Mouse (Mus musculus): Measurements from ENCODE around the gene Olfr220.

Olfr220 gene

DNA sequence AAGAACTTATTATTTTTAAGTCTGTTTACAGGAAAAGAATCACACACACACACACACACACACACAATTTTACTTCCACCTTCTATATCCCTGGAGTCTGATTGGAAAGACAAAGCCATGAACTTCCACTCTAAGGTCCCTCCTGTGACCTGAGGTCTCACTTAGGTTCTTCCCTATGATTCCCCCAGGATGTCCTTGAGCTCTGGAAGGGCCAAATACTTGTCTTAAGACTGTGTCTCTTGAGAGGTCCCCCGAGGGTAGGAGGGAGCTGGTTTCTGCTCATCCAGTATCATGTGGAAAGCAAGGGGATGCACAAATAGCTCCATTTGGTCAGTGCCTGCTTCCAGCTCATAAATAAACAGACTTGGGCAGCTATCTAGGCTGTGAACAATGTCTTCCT is at the start of gene Olfr220:
Olfr220 (plus strand) TSS at position 301 of the 400 bp plus-strand sequence.
- in situ Hi-C loops (cut with MboI; ENCODE audit: unreplicated experiment in 2 of 2), result loop anchor here (25.0 kb wide), 1 partner anchor 479 kb away; no protein-coding TSS in a partner anchor

DNA sequence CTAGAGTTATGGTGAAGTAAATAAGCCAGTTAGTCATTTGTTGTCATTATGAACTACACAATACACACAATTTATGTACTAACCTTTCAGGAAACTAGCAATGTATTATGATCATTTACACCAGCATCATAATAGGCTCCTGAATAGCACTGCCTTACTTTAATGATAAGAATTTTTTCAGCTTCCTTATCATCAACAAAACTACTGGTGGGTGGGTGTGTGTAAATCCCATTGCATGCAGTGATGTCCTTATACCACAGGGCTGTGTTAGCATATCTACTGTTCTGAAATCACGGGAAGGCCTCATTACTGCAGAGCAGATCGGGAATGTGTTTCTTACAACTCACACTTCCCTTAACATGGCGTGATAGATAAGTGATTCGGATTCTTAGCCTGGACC is 18.9 kb upstream of the Olfr220 start:
- in situ Hi-C loops (cut with MboI; ENCODE audit: unreplicated experiment in 2 of 2), result no loop called here

DNA sequence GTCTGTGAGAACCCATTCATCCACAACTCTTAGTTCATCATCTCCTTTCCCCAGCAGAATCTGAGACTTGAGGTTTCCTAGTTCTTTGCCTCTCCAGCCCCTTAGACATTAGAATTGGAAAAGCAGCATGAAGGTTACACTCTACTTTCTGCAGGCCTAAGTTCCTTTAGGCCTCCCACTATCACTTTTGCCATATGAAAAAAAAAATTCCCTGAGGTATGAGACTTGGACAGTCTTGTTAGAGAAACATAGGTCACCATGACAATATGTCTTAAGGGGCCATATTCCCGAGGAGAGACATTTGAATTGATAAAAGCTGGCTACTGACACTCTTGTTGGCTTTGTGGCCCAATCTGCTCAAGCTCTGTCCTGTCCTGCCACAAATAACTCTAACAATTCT is 18.1 kb upstream of the Olfr220 start, which contains the start of gene Olfr414:
Olfr414 (plus strand) TSS at position 301 of the 400 bp plus-strand sequence.
- in situ Hi-C loops (cut with MboI; ENCODE audit: unreplicated experiment in 2 of 2), result no loop called here

DNA sequence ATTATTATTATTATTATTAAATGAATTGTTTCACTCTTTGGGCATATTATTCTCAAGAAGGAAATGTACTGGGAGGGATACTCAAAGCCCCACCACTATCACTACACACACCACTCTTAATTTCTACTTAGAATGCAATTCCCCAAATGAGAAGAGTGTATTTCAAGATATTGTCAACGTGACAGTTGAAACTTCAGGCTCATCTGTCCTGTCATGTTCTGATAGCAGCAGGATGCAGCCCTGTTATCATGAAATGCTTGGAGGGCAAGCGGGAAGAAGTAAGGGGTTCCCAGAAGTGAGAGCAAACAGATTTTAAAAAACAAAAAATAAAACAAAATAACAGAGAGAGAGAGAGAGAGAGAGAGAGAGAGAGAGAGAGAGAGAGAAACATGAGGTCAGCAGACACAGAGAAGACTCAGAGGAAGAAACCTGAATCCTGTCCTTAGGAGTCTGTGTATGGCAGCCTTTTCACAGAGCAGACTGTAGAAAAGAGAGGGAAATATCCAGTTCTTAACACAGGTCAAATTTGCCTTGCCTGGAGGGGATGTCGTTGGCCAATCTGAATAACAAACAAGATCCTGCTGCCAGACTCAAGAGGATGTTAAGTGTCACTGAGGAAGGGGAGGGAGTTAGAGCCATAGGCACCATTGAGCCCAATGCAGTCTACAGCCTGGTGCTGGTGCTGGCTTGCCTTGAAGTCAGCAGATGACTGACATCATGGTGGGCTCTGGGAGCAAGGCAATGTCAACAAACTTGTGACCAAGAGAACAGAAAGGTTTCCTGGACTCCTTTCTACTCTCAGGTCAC is 15.5 kb upstream of the Olfr220 start:
- in situ Hi-C loops (cut with MboI; ENCODE audit: unreplicated experiment in 2 of 2), result loop anchor here (25.0 kb wide), 1 partner anchor 464 kb away; no protein-coding TSS in a partner anchor

DNA sequence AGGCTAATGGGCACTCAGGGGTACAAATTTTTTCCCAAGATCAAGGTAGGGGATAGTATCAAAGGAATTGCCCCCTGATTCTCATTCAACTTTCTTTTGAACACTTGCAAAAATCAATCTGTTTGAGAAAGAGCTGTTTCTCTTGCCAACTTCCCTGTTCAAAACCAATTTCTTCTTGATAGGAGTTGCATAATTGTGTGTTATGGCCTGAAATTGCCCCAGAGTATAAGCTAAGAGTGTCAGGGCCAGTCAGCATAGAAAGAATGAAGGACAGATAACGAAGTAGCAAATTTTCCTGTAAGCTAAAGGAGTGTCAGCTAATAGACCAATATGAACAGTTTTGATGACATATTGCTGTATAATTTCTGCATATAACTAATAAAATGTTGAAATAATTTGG is 14.5 kb upstream of the Olfr220 start:
- in situ Hi-C loops (cut with MboI; ENCODE audit: unreplicated experiment in 2 of 2), result loop anchor here (25.0 kb wide), 1 partner anchor 465 kb away; no protein-coding TSS in a partner anchor

DNA sequence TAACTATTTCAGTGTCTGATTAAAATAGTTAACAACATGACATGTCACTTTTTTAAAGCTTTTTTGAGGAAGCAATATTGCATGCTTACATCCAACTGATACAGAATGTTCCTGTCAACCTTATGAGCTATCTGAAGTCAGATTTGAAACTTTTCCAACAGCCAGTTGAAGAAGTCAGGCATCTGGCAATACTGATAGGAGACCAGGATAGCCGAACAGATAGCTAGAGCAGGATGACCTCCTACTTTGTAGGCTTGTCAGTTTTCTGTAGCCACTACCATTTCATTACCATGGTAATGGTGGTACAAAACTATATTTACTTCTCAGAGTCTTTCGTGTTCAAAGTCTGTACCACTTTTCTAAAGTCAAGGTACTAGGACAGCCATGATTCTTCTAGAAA is 13.5 kb upstream of the Olfr220 start:
- in situ Hi-C loops (cut with MboI; ENCODE audit: unreplicated experiment in 2 of 2), result loop anchor here (25.0 kb wide), 1 partner anchor 466 kb away; no protein-coding TSS in a partner anchor

DNA sequence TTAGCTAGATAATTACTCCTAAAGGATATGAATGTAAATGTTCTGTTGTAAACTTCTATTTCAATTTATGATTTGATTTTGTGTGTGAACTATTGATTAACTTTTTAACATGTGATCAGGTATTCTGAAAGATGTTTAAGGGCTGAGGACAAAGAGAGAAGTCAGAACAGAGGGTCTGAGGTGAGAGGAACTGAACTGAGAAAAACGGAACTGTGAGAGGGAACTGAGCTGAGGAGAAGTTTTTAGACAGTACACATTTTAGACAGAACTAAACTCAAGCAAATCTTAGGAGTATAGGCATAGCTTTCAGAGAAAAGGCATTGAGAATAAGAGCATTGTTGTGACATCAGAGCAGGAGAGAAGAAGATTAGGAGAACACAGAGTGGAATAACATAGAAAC is 7.8 kb upstream of the Olfr220 start:
- in situ Hi-C loops (cut with MboI; ENCODE audit: unreplicated experiment in 2 of 2), result loop anchor here (25.0 kb wide), 1 partner anchor 472 kb away; no protein-coding TSS in a partner anchor

DNA sequence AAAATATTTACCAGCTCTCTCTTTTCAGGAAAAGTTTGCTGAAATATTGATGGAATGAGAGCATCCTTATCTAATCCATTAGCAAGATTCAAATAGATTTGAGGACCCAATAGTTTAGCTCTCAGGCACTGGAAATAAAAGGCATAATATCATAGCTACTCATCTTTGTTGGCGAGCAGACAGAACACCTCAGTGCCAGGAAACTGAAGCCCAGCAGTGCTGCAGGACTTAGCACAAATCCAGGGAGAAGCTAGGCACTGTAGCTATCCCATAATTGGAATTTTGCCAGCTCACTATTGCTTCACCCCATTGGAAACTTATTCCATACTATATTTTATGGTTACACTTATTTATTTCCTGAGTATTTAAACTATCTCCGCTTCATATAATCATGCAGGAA is 13.2 kb downstream of the Olfr220 start:
- in situ Hi-C loops (cut with MboI; ENCODE audit: unreplicated experiment in 2 of 2), result loop anchor here in 1 of 2 experiments (25.0 kb wide), 1 partner anchor 1818 kb away; the partner anchor contains the start of gene Dusp23

DNA sequence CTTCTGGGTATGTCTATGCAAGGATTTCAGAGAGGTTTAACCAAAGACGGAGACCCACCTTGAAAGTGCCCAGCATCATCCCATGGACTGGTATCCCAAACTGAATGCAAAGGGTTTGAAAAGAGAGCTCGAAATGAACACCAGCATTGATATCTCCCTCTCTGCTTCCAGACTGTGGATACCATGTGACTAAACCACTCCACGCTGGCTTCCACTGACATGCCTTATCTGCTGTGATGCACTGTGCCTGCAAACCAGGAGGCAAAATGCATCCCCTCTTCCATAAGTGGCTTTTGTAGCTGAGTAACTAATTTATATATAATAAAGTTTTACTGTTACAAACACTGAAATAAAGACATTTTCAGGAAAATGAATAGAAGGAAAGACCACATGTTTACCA is 23.5 kb downstream of the Olfr220 start:
- in situ Hi-C loops (cut with MboI; ENCODE audit: unreplicated experiment in 2 of 2), result loop anchor here (5.0 to 25.0 kb wide), 7 partner anchors 608 to 1828 kb away; partner anchors contain the start of genes Dusp23 (in 1 of the 2) and Ifi209 (in 1 of the 2)

DNA sequence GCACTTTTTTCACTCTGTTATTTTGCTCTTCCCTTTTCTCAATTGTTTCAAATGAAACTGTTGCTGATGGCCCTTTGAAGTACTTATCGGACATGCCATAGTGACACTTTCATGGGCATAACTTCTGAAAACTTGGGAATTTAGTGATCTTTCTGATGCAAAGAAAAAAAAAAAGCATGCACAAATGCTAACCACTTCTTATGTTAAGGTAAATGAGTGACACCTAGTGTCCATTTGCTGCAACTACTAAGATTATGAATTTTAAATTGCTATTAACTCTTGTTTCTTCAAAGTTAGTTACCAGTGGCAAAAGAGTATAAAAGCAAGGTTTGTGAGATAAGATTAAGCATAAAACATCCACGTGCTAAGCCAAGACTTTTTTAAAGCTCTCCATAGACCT is 24.4 kb downstream of the Olfr220 start:
- in situ Hi-C loops (cut with MboI; ENCODE audit: unreplicated experiment in 2 of 2), result loop anchor here (5.0 to 25.0 kb wide), 7 partner anchors 609 to 1829 kb away; partner anchors contain the start of genes Dusp23 (in 1 of the 2) and Ifi209 (in 1 of the 2)

DNA sequence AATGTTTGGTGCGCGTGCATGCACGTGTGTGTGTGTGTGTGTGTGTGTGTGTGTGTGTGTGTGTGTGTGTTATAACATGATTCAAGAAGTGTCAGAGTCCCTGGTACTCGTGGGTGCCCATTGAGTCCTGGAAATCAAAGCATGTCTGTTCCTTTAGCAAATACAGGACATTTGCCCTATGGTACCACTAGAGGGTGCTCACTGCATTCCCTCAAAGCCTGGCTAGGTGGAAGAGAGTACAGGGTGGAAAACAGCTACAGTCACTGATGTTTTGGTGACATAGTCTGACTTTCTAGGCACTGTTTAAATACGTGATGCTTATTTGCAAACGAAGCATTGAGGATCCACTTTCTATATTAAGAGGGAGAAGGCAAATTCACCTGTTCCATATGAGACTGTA is 27.9 kb downstream of the Olfr220 start:
- in situ Hi-C loops (cut with MboI; ENCODE audit: unreplicated experiment in 2 of 2), result loop anchor here (5.0 to 25.0 kb wide), 8 partner anchors 83 to 1832 kb away; partner anchors contain the start of genes Dusp23 (in 1 of the 2) and Ifi209 (in 1 of the 2)

DNA sequence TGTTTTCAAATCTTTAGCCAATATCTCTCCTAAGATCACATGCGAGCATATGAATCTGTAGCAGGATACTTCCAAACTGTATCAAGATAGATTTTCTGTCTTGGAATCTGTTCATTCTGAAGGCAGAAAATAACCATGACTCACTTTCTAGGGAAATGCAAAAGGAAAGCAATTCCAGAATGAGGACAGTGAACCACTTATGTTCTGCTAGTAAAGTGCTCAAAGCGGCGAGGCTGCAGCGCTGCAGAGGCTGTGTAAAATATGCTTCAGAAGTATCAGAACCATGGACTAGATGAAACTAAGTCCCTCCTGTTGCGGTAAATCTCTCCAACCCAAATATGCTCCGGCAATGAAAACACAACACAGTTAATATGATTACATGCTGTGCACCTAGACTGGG is 40.7 kb downstream of the Olfr220 start:
- in situ Hi-C loops (cut with MboI; ENCODE audit: unreplicated experiment in 2 of 2), result no loop called here

DNA sequence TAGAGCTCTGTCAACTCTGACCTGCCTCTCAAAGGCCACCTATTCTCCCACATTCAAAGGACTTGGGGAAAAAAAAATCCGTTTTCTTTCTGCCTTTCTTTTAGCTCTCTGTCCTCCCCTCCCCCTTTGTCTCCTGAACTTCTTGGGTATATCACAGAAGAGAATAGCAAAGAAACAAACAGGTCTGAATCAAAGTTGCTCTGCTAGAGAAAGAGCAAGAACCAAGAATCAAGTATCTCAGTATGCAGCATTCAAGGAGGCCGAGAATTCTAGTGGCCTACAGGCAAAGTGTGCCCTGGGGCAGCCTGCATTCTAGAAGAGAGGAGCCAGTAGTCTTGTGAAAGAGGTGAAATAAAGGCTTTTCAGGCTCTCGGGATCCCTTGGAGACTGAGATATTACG is 58.2 kb downstream of the Olfr220 start:
- in situ Hi-C loops (cut with MboI; ENCODE audit: unreplicated experiment in 2 of 2), result no loop called here

Data from v-Abl transformed pro-B cells (cell line).